Mouse (Mus musculus) retina, postnatal 7 days (tissue): ENCODE results near the gene Scrt2.
"Not testable (repeated sequence)": the region's sequence is repeated elsewhere in the genome, so short reads cannot be mapped to it uniquely, and the experiment has no call there.

Experiments
- DNase-seq: peaks from one replicate; pipeline ENCODE4 v3.0.0-alpha.2; 2012; ENCODE audit warnings: low read depth, low spot score

The Scrt2 gene

DNA sequence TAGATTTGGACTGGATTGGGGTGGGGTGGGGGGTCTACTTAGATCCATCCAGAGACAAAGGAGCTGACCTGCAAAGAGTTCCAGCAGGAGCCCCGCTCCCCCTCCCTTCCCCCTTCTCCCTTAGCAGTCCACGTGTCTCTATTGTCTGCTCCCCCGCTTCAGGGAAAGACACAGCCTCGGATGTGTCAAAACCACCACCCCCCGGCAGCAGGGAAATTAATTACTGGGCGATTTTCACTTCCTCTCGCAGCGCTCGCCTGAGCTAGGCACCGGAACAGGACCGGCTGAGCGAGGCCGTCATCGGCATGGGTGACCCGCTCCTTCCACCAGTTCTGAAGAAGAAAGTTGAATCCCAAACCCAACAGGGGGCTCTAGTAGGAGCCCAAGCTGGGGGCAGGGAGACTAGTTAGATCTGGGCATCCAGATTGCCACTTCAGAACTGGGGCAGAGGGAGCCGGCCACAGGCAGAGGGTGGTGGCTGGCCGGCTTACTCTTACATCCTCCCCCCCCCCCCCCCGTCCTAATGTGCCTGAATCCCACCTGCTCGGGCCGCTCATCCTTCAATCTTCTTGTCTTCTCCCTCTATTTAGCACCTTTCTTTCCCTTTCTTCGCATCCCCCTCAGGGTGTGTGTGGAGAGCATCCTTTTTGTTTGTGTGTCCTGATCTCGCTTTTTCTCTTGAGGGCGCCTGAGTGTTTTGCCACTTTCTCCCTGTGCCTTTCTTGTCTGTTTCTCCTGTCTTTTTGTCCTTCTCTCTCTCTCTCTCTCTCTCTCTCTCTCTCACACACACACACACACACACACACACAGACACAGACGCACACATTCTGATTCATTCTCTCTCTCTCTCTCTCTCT lies at the start of gene Scrt2:
Gene Scrt2, plus strand, starts transcription at position 845 of the 857 bp plus-strand sequence.
- no peak for DNase-seq

GRCm38 (mm10) chr2:152040101-152040500 lies 41.2 kb upstream of the Scrt2 start:
- DNase-seq: no peak

GRCm38 (mm10) chr2:152047116-152048002 lies 34.0 kb upstream of the Scrt2 start:
- DNase-seq: no peak

- DNase-seq: no peak
Observed at GRCm38 (mm10) chr2:152048003-152048980, 33.0 kb upstream of the Scrt2 start.

GRCm38 (mm10) chr2:152048981-152049441 lies 32.3 kb upstream of the Scrt2 start:
- DNase-seq: no peak

GRCm38 (mm10) chr2:152049611-152050270 lies 31.6 kb upstream of the Scrt2 start:
- no peak for DNase-seq

DNA sequence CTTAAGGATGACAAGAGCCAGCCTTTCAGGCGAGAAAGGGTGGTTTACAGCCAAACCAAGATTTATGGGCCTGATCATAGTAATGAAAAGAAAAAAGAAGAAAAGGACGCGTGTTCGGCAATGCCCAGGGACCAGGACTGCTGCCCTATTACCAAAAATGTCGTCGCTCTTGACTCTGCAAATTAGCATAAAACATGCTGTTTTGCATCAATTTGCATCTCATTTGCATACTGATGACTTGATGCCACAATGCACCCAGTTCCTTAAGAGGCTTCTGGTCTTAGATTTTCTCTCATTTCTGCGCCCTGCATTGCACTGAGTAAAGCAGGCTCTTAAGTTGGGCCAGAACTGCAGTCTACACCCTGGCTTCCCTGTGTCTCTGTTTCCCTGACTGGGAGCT lies 31.0 kb upstream of the Scrt2 start:
- no peak for DNase-seq

DNA sequence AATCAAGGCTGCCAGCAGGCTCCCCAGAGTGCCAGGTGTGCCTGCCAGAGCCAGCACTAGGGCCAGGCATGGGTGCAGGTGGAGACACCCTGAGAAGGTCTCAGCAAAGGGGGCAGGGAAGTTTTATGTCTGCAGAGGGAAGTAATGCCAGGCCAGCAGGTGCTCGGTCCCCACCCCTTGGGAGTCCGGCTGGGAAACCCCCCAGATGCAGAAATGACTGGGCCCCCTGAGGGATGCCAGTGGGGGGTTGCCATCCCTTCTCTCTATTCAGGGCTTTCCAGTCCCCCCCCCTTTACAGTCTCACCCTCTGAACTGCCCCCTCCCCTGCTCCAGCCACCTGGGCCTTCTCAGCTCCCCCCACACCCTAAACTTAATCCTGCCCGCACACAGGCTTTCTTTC lies 29.3 kb upstream of the Scrt2 start:
- no peak for DNase-seq

DNA sequence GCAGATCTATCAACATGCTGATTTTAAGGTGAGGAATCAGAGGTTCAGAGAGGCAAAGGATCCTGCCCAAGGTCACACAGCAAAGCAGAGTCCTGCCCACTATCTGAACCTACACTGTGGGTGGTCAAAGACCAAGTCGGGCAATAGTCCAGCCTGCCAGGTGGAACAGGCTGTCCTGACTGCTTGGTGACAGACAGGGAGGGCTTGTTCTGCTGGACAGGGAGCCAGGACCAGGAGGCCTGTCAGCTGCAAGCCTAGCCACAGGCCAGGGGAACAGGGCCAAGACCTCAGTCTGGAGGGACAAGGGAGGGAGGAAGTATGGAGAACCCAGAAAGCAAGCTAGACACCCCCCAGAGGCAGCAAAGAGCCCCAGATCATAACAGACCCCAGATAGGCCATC lies 25.9 kb upstream of the Scrt2 start:
- no peak for DNase-seq

DNA sequence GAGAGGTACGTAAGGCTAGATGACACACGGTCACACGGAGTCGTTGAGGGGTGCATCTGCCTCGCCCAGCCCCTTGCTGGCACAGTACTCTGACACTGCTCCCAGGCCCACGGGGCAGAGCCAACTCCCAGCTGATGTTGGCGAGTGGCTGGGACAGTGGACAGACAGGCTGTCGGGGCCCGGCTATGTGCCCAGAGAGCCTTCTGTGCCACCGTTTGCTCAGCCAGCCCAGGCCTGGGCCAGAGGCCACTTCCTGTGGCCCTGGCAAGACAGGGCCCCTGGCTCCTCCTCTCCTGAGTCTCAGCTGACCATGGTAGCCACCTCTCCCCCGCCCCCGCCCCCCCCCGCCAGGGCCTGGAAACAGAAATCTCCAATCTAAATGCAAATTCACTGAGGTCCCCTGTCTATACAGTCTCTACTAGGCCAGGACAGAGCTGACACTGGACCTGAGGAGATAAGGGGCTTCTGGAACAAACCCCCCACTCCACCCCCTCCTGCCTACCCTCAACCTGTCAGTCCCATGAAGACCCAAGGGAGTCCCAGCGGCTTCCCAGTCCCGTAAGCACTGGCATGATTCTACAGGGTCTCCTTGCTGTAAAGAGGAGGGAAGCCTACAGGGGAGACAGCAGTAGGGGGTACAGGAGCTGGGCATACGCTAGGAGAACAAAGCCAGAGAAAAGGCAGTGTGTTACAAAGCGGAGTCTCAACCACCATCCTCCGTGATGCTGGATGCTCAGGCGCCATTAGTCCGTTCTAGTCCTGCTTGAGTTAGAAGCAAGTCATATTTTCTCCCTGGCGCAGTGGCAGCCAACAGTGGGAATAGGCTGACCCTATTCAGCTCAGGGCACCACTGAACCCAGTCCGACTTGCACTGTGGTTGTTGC lies 24.7 kb upstream of the Scrt2 start:
- no peak for DNase-seq

DNA sequence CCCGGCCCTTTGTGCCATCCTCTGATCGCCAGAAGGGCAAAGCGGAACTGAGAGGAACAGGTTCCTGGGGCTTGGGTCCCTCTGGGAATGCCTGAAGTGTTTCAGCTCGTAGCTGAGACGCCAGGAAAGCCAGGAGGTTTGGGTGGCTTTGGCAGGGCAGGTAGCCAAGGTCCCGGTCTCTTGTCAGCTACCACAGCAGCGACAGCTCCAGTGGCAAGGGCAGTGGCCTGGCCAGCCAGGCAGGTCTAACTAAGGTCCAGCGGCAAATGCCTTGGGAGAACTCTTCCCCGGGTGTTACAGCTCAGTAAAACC lies 24.1 kb upstream of the Scrt2 start:
- DNase-seq: no peak

DNA sequence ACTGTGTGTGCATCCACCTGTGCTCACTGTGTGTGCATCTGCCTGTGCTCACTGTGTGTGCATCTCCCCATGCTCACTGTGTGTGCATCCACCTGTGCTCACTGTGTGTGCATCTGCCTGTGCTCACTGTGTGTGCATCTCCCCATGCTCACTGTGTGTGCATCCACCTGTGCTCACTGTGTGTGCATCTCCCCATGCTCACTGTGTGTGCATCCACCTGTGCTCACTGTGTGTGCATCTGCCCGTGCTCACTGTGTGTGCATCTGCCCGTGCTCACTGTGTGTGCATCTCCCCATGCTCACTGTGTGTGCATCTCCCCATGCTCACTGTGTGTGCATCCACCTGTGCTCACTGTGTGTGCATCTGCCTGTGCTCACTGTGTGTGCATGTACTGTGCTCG lies 18.5 kb upstream of the Scrt2 start:
- DNase-seq: not testable (repeated sequence)

DNA sequence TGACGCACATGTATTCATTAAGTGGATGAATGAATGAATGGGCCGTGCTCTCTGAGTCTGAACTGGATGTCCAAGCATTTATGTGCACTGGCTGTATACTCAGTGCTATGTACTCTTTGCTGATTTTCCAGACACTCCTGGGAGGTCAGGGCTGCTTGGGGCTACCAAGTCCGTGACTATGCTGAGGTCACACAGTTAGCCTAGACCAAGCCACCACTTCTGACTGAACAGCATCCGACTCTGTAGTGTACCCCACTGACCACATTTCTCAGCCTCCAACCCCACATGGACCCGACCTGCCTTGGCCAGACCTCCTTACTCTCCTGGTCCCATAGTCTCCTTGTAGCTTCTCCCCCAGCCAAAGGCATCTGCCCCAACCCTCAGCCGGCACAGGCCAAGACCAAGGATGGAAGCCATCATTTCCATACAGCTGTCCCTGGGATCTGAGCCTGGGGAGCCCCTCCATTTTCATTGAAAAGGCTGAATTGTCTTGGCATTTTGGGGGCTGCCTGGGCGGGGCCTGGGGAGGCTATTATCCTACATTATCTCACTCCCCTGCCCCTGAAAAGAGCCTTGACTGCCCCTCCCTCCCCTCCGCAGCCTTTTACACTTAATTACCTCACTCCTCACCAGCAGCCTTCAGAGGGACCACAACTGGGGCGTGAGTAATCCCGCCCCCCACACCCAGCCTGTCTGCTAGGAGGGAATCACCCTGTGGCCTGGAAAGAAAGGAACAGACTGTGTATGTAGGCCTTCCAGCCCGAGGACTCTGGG lies 12.5 kb upstream of the Scrt2 start:
- DNase-seq: no peak

DNA sequence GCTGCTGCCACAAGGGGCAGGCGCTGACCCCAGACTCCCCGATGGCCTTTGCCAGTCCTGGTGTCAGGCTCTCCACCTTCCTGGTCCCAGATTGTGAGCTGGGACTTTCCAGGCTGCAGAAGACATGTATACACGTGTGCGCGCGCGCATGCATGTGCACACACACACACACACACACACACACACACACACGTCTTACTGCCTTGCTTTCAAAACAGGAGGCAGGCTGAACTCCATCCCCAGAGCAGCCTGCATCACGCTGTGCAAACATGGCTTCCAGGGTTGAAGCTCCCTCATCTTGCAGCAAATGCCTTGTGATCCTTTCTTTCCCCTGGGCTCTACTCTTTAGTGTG lies 11.9 kb upstream of the Scrt2 start:
- no peak for DNase-seq

DNA sequence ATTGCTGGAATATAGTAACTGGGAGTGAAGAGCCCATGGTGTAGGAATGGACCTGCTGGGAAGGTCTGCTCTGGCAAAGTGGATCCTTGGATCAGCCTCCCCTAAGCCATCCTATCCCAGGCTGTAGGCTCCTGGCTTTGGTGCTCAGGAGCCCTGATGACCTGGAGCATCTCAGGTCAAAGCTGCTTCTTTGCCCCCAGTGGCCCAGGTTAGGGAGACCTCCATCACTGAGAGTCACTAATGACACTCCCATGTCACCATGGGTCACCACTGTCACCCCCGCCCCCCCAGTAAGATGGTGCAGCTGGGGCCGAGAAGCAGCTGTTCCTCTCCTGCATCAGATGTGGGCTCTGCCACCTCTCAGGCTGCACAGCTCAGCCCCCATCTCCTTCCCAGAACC lies 11.4 kb upstream of the Scrt2 start:
- no peak for DNase-seq

DNA sequence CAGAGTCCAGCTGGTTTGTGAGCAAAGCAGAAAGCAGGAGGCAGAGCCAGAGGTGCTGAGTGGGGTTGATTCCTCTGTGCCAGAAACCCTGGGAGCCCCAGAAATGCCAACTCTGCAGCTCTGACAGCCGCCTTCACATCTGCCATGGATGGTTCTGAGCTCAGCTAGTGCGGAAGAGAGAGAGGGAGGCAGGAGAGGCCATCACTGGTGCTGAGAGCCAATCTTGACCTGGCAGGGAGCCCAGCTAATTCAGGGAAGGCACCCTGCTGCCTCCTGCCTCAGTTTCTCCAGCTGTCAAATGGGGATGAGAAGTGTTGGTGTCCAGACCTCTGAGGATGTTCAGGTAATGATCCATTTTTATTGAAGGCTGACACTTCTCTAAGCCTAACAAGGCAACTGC lies 6.8 kb upstream of the Scrt2 start:
- DNase-seq: no peak

- no peak for DNase-seq
Observed at GRCm38 (mm10) chr2:152075294-152075889, 5.9 kb upstream of the Scrt2 start.

- DNase-seq: no peak
Observed at GRCm38 (mm10) chr2:152077337-152077736, 4.0 kb upstream of the Scrt2 start.
